Mouse (Mus musculus) ES-Bruce4 (cell line): ENCODE results near the gene Rcan1. TPM values are rescaled to one million over a fixed set of nuclear protein-coding genes. Genes with fewer than 3 reads are reported as not detected.

Source experiments
- H3K27ac ChIP-seq: 2 replicates; pipeline ENCODE4 v1.5.1; 2012; ENCODE audit warnings: low read length, inconsistent platforms; ENCODE audit not compliant: insufficient read depth
- H3K27me3 ChIP-seq: 2 replicates; pipeline ENCODE4 v1.6.1; 2012; ENCODE audit warnings: mild to moderate bottlenecking, low read length, inconsistent platforms; ENCODE audit not compliant: control insufficient read depth, poor library complexity, insufficient read depth, severe bottlenecking
- H3K36me3 ChIP-seq: 2 replicates; pipeline ENCODE4 v1.6.1; 2012; ENCODE audit warnings: inconsistent platforms, mild to moderate bottlenecking, low read length, moderate library complexity; ENCODE audit not compliant: control insufficient read depth, poor library complexity, insufficient read depth, severe bottlenecking
- H3K4me1 ChIP-seq: one replicate; pipeline ENCODE4 v1.8.1; 2011; ENCODE audit warnings: low read length; ENCODE audit not compliant: control insufficient read depth, insufficient read depth
- H3K4me3 ChIP-seq: 2 replicates; pipeline ENCODE4 v1.5.1; 2011; ENCODE audit warnings: low read depth, mild to moderate bottlenecking, low read length
- H3K9ac ChIP-seq: 2 replicates; pipeline ENCODE4 v1.6.1; 2012; ENCODE audit warnings: low read depth, mild to moderate bottlenecking, inconsistent platforms; ENCODE audit not compliant: poor library complexity, severe bottlenecking
- H3K9me3 ChIP-seq: replicated peaks from 2 replicates; pipeline ENCODE4 v1.6.1; 2012; ENCODE audit warnings: mild to moderate bottlenecking, low read length, inconsistent platforms; ENCODE audit not compliant: control insufficient read depth, poor library complexity, insufficient read depth, severe bottlenecking
- CTCF ChIP-seq: IDR thresholded peaks from one replicate; pipeline ENCODE4 v1.8.1; 2011; ENCODE audit warnings: low read depth, low read length
- EP300 ChIP-seq: IDR thresholded peaks from 2 replicates; pipeline ENCODE4 v1.6.1; 2011; ENCODE audit warnings: low read depth, low read length; ENCODE audit not compliant: insufficient read depth
- POLR2A ChIP-seq: IDR thresholded peaks from one replicate; pipeline ENCODE4 v1.8.1; 2011; ENCODE audit warnings: low read length; ENCODE audit not compliant: insufficient read depth
- polyA plus RNA-seq: library from polyadenylated mRNA; stranded (reverse); fragments of >200 nt; gene quantifications from 2 replicates; pipeline ENCODE4 v1.2.4, GENCODE M21; 2011; ENCODE audit warnings: low read depth; ENCODE audit not compliant: missing spikeins, insufficient read depth, insufficient read length

Gene Rcan1
- polyA plus RNA-seq, 1 experiment = 37.2 TPM

DNA sequence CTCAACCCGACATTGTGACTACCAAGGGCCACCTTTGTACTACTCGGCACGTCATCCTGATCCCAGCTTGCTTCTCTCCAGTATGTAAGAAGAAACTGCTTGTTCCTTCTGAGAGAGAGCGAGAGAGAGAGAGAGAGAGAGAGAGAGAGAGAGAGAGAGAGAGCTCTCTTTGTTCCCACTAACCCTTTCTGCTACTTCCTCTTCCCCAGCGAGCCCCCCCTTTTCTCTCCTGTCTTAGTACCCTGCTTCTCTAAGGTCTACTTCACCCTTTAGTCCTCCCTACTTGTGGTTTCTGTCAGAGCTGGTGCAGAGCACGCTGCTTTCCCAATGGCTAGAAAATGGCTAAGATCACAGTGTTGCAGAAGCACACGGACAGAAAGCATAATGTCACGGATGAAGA is 30.4 kb downstream of the Rcan1 start:
- Histone ChIP-seq H3K27ac (no peak overlapping the region), H3K27me3 (no peaks in the 10 kb centered on the region), H3K9ac (no peak overlapping the region), H3K4me3 (no peak overlapping the region), H3K4me1 (no peaks in the 10 kb centered on the region), H3K9me3 (no peaks in the 10 kb centered on the region), H3K36me3 (no peaks in the 10 kb centered on the region)
- TF ChIP-seq EP300 = no peak
- TF ChIP-seq CTCF = no peak
- TF ChIP-seq POLR2A = no peak

DNA sequence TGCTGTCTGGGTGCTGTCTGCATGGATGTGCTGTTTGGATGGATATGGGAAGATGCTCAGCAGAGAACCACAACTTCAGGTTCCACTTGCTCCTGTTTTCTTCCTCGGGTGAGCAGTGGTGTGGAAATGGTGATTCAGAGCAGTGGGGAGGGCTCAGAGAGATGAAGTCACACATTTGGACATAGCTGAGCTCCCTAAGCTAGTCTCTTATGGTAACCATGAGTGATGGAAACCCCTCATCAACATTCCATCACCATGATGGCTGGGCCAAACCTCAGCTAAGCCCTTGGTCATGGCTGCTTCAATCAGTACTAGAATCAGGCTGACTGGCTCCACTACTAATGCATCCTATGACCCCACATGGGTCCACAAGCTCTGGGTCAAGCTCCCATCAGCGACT is 30.9 kb downstream of the Rcan1 start:
- Histone ChIP-seq H3K36me3 (no peaks in the 10 kb centered on the region), H3K4me3 (no peak overlapping the region), H3K9me3 (no peaks in the 10 kb centered on the region), H3K27me3 (no peaks in the 10 kb centered on the region), H3K9ac (no peak overlapping the region), H3K4me1 (no peaks in the 10 kb centered on the region), H3K27ac (no peak overlapping the region)
- no peak for TF ChIP-seq EP300
- TF ChIP-seq CTCF = no peak
- no peak for TF ChIP-seq POLR2A

DNA sequence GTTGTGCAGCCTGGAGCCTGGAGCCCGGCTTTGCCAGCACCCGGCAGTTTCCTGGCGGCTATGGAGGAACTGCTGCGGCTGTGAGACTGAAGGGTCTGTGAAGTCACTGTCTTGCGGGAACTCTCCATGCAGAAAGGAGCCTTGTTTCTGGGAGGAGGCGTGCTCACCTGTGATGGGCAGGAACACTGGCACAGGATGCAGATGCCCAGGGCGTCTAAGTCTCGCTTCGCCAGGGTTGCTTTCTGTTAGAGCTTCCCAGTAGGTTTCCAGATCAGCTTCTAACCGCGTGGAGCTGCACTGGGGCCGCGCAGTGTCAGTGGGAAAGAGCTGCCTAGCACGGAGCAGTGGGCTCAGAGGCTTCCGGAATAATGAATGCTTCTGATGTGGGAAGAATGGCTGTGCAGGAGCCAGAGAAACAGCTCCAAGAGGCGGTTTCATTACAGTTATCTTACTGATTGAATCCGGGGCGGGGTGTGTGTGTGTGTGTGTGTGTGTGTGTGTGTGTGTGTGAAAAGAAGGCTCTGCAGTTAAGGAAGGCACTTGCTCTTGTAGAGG is 35.2 kb downstream of the Rcan1 start:
- TF ChIP-seq CTCF (no peak), POLR2A (no peak), EP300 (no peak)
- no peaks in the 10 kb centered on the region for H3K4me1 ChIP-seq
- H3K27ac ChIP-seq = no peak overlapping the region

DNA sequence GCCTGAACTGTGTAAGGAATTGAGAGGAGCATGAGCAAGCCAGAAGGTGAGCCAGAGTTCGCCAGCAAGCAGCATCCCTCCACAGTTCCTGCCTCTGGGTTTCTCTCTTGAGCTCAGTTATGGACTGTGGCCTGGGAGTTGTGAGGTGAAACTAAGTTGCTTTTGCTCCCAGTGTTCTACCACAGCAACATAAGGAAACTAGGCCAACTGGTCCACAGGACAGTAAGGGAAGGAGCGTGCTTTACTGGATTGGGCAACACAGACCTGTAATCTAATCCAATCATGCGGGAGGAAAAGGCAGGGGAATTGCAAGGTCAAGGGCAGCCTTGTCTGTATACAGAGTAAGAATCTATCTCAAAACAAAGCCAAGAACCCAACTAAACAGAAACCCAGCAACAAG is 37.5 kb downstream of the Rcan1 start:
- H3K27me3 ChIP-seq = no peaks in the 10 kb centered on the region
- H3K9me3 ChIP-seq = no peaks in the 10 kb centered on the region
- no peaks in the 10 kb centered on the region for H3K36me3 ChIP-seq
- H3K4me3 ChIP-seq = no peak overlapping the region
- no peaks in the 10 kb centered on the region for H3K4me1 ChIP-seq
- no peak overlapping the region for H3K27ac ChIP-seq
- no peak overlapping the region for H3K9ac ChIP-seq
- TF ChIP-seq CTCF (no peak), POLR2A (no peak), EP300 (no peak)

More for the DNA sequence above, 35.2 kb downstream of the Rcan1 start:
- Histone ChIP-seq H3K27me3 (no peaks in the 10 kb centered on the region), H3K9me3 (no peaks in the 10 kb centered on the region), H3K36me3 (no peaks in the 10 kb centered on the region), H3K9ac (no peak overlapping the region), H3K4me3 (no peak overlapping the region)

DNA sequence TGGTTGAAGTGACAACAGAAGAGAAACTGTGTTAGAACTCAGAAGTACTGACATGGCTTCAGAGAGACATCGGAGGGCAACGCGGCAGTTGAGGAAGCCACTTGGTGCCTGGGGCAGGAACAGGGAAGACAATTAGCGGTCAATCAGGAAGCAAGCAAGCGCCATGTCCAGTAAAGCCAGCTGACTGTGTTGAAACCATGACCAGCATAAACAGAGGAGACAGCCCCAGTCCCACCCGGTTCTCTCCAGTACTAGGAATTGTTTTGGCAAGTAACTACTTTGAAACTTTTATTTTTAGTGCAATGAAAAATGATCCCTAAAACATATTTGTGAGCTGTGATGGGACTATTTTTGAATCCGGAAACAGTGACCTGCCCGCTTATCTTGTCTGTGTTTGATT is 39.9 kb downstream of the Rcan1 start:
- no peak overlapping the region for H3K4me3 ChIP-seq
- no peak overlapping the region for H3K9ac ChIP-seq
- no peak overlapping the region for H3K27ac ChIP-seq
- H3K4me1 ChIP-seq = no peaks in the 10 kb centered on the region
- H3K27me3 ChIP-seq = no peaks in the 10 kb centered on the region
- TF ChIP-seq EP300 = no peak
- no peak for TF ChIP-seq POLR2A
- no peak for TF ChIP-seq CTCF
- no peaks in the 10 kb centered on the region for H3K36me3 ChIP-seq
- H3K9me3 ChIP-seq = no peaks in the 10 kb centered on the region

DNA sequence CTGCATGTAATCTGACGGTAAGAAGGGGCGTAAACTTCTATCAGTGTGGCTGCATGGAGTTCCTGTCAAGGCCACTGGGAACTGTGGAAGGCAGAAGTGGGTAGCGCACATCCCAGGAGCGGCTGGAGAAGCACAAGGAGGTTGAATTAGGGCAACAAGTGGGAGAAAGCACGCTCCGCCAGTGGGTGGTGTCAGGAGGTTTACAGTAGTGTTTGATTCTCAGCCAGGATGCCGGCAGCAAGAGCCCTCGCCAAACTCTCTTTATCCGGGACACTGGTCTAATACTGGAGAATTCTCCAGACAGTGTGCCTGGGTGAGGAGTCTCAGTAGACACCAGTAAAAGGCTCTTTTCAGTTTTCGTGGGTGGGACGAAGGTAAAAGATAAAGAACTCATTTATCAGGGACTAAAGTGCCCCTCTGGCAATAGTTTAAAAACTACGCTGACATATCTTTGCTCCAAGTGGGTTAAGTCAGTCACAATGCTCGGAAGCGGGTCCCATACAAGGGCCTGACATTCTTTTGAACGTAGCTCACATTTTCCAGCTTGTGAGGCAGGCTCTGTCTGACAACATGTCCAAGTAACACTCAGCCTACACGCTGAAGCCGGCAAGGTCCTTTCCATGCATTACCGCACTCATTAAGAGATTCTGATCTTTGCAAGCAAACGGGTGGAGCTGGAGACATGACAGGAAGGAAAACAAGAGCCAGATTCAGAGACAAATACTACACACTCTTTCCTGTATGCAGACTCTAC is 42.3 kb downstream of the Rcan1 start:
- no peak overlapping the region for H3K9ac ChIP-seq
- TF ChIP-seq CTCF (no peak), POLR2A (no peak), EP300 (no peak)
- no peak overlapping the region for H3K27ac ChIP-seq
- H3K9me3 ChIP-seq = no peaks in the 10 kb centered on the region
- no peak overlapping the region for H3K4me3 ChIP-seq
- no peaks in the 10 kb centered on the region for H3K4me1 ChIP-seq
- H3K36me3 ChIP-seq = no peaks in the 10 kb centered on the region
- H3K27me3 ChIP-seq = no peaks in the 10 kb centered on the region
